Mouse (Mus musculus) kidney, postnatal 25 days (tissue): ENCODE data around the gene Rap2c.

Experiments
- DNase-seq, 2 experiments: peaks; one replicate each; pipeline ENCODE4 v3.0.0; 2021; ENCODE audit warnings: mixed read lengths in 2 of 2

Rap2c gene

DNA sequence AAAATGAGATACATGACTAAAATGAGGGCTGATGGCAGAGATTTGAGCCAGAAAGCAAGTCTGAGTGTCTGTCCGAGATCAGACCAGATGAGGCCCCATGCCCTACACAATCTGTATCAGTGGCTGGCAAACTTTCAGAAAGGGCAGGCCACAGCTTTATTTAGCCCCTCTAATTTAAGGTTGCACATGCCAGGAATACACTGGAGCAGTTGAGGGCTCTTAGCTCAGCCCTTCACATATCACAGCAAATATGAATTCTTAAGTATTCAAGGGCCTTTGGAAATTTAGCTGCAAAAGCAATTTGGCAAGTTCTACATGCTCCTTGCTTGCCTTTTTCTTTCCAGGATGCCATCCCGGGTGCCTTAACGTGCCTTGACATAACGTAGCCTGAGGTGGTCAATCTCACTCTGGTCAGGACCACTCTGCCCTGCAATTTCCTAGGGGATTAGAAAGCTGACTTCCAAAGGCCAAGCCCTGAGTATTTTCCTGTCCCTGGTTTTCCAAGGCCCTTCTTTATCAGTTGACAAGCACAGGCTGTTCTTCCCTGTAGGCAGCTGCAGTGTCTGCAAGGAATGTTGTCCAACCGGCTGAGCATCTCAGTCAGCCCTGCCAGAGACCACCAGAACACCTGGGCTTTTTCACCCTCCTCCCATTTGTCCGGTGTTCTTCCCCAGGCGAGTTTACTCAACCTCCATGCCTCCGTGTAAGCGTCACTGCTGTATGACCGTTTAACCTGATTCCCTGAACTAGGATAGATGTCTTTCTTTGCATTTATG is 49.5 kb downstream of the Rap2c start:
- no peak for DNase-seq

DNA sequence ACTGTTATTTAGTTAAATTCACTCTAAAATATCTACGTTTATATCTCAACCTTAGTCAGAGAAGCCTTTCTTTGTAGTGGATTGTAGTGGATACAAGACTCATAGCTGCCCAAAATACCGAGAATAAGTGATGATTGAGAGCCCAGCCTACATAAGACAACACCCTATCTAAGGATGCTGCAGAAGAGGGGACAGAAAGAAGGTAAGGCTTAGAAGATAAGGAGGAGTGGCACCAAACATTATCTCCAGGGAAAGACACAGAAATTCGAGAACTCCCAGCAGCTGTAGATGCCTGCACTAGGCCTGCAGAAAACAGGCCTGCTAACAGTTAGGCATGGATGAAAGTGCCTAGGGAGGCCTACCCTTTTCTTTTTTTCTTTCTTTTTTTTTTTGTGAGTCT is 52.7 kb downstream of the Rap2c start:
- no peak for DNase-seq

- no peak for DNase-seq
Observed at GRCm38 (mm10) chrX:50962955-50963354, 54.9 kb downstream of the Rap2c start.
